Comparison of ENCODE assay signal across 13 mouse cellular contexts in genomic region chr15:12365416-12366071, GRCm38 (mm10). TPM values are rescaled to one million over a fixed set of nuclear protein-coding genes. Genes with fewer than 3 reads are reported as not detected.
A peak's percentile ranks its signal among the peaks of the same experiment; 100 is the strongest.
DNase-seq lines count a peak whose midpoint lies in the region; ATAC-seq and TF ChIP-seq lines count a peak whose summit lies in the region.
"Had no signal": no experiment of that assay in that cellular context is flagged by ENCODE, and none has a peak within 500 bp of the region (broad histone marks: within the 10 kb centered on the region; RNA-seq: fewer than 3 reads in every experiment).

No protein-coding gene starts in this region.

- no peak for TF ChIP-seq CTCF in liver, adult 2 months (IDR thresholded peaks at IDR 0.05; ENCODE audit: low read depth, low read length)
- no peak for TF ChIP-seq CTCF in olfactory bulb, adult 2 months (IDR thresholded peaks at IDR 0.05; ENCODE audit: insufficient read depth, low read depth, low read length)

- ATAC-seq in hindbrain, embryonic 14.5 days (ENCODE audit: low FRiP score): peak; percentile 4; the same call in 1 of the 2 replicates

- no peak overlapping the region for H3K9ac ChIP-seq in liver, adult 2 months (ENCODE audit: low read depth, low read length)
- 0 out of 2 replicates have a peak overlapping the region, but pooled peaks have one; percentile 21 for H3K9ac ChIP-seq in hindbrain, embryonic 14.5 days
- H3K9ac ChIP-seq: embryonic facial prominence, embryonic 13.5 days; neural tube, embryonic 12.5 days had no signal

- no peaks in the 10 kb centered on the region for H3K79me2 ChIP-seq in liver, adult 2 months (ENCODE audit: control insufficient read depth, insufficient read depth, low read length)

- 53% methylated on average over 15 of the region's 15 CpGs for WGBS in liver, adult 2 months
- 61% methylated on average over 15 of the region's 15 CpGs for WGBS in hindbrain, embryonic 14.5 days
- WGBS in midbrain, embryonic 10.5 days: 85% methylated on average over 15 of the region's 15 CpGs
- 81% methylated on average over 15 of the region's 15 CpGs for WGBS in olfactory bulb, adult 2 months

- no peaks in the 10 kb centered on the region for H3K27me3 ChIP-seq in liver, adult 2 months (ENCODE audit: control insufficient read depth, insufficient read depth, low read length)
- H3K27me3 ChIP-seq in hindbrain, embryonic 14.5 days (ENCODE audit: control insufficient read depth, insufficient read depth, low read length): no peaks in the 10 kb centered on the region
- H3K27me3 ChIP-seq in midbrain, embryonic 10.5 days (ENCODE audit: low read depth, poor library complexity, severe bottlenecking): no peaks in the 10 kb centered on the region
- H3K27me3 ChIP-seq: embryonic facial prominence, embryonic 13.5 days; neural tube, embryonic 12.5 days had no signal

- peak overlapping the region; percentile 34; the same call in 1 of the 2 replicates for H3K4me3 ChIP-seq in liver, adult 2 months (ENCODE audit: insufficient read depth, low read depth, low read length)
- H3K4me3 ChIP-seq in hindbrain, embryonic 14.5 days (replicated peaks; ENCODE audit: low read length): no peak overlapping the region
- no peak overlapping the region for H3K4me3 ChIP-seq in midbrain, embryonic 10.5 days
- H3K4me3 ChIP-seq in olfactory bulb, adult 2 months (ENCODE audit: insufficient read depth, low read depth, low read length): no peak overlapping the region
- H3K4me3 ChIP-seq: embryonic facial prominence, embryonic 13.5 days; heart, adult 2 months; neural tube, embryonic 12.5 days had no signal

- peak overlapping the region; percentile 27 for H3K4me2 ChIP-seq in hindbrain, embryonic 14.5 days (replicated peaks)
- H3K4me2 ChIP-seq: embryonic facial prominence, embryonic 13.5 days; neural tube, embryonic 12.5 days had no signal

- no peaks in the 10 kb centered on the region for H3K36me3 ChIP-seq in liver, adult 2 months (ENCODE audit: control insufficient read depth, insufficient read depth, low read length)
- 0 out of 2 replicates have a peak, but pooled peaks cover 5% of the 10 kb centered on the region for H3K36me3 ChIP-seq in hindbrain, embryonic 14.5 days (replicated peaks; ENCODE audit: control insufficient read depth, insufficient read depth)
- peaks cover 8% of the 10 kb centered on the region; the same call in 1 of the 2 replicates for H3K36me3 ChIP-seq in midbrain, embryonic 10.5 days
- H3K36me3 ChIP-seq: neural tube, embryonic 12.5 days had no signal

- H3K9me3 ChIP-seq in hindbrain, embryonic 14.5 days (ENCODE audit: control insufficient read depth, low read length): no peaks in the 10 kb centered on the region
- H3K9me3 ChIP-seq in midbrain, embryonic 10.5 days (replicated peaks): no peaks in the 10 kb centered on the region
- H3K9me3 ChIP-seq: embryonic facial prominence, embryonic 13.5 days; neural tube, embryonic 12.5 days had no signal

- H3K4me1 ChIP-seq in liver, adult 2 months (ENCODE audit: control insufficient read depth, insufficient read depth, low read length): peaks cover 9% of the 10 kb centered on the region; the same call in 1 of the 2 replicates
- peaks cover 25% of the 10 kb centered on the region for H3K4me1 ChIP-seq in hindbrain, embryonic 14.5 days (replicated peaks; ENCODE audit: control insufficient read depth, insufficient read depth, low read length)
- peaks cover 29% of the 10 kb centered on the region for H3K4me1 ChIP-seq in midbrain, embryonic 10.5 days
- peaks cover 9% of the 10 kb centered on the region for H3K4me1 ChIP-seq in olfactory bulb, adult 2 months (ENCODE audit: control insufficient read depth, insufficient read depth, low read length)

- peak overlapping the region; percentile 42 for H3K27ac ChIP-seq in liver, adult 2 months (replicated peaks; ENCODE audit: insufficient read depth, low read depth, low read length)
- H3K27ac ChIP-seq in hindbrain, embryonic 14.5 days: peak overlapping the region; percentile 85
- peak overlapping the region; percentile 39 for H3K27ac ChIP-seq in midbrain, embryonic 10.5 days (replicated peaks)
- peak overlapping the region; percentile 26; the same call in 1 of the 2 replicates for H3K27ac ChIP-seq in olfactory bulb, adult 2 months (ENCODE audit: insufficient read depth, low read depth, low read length)
- H3K27ac ChIP-seq: embryonic facial prominence, embryonic 13.5 days; heart, adult 2 months; neural tube, embryonic 12.5 days had no signal

- no peak for TF ChIP-seq POLR2A in liver, adult 2 months (IDR thresholded peaks at IDR 0.05; ENCODE audit: extremely low read depth, insufficient read depth, low read length)
- TF ChIP-seq POLR2A in olfactory bulb, adult 2 months (IDR thresholded peaks at IDR 0.05; ENCODE audit: insufficient read depth, low read depth, low read length): no peak

- DNase-seq in liver, adult 2 months (ENCODE audit: extremely low read depth, low read depth, low spot score): peak; percentile 90
- DNase-seq in liver: no peak
- DNase-seq in hindbrain, embryonic 14.5 days (ENCODE audit: low spot score): no peak
- no peak for DNase-seq in midbrain, embryonic 10.5 days (ENCODE audit: low spot score)
- no peak for DNase-seq in cerebellum, postnatal 36 days
- no peak for DNase-seq in B cell, adult 2 months
- DNase-seq in ovary, postnatal 10 days (ENCODE audit: low spot score): no peak
- DNase-seq: heart, adult 2 months; heart, postnatal 36 days; lung, adult 2 months had no signal

RNA-seq across cellular contexts. Expression of gene 1810049J17Rik, which starts 43.8 kb away (rescaled TPM):
- total RNA-seq in liver, adult 2 months (2014; rRNA removed): not detected in 2 replicates
- not detected in 2 replicates for polyA plus RNA-seq in liver, adult 2 months (2012; rRNA removed)
- polyA plus RNA-seq in hindbrain, embryonic 14.5 days (2014; fragmentation: Nextera tagmentation; extraction: Ambion mirVana): 1.8 and 2.0 TPM in 2 replicates
- 0.58 TPM in 1 of 2 replicates, not detected in the other for polyA plus RNA-seq in midbrain, embryonic 10.5 days (2016; fragmentation: Nextera tagmentation; extraction: Ambion mirVana)
- polyA plus RNA-seq in olfactory bulb, adult 2 months (2012; ENCODE audit: insufficient read depth, insufficient read length, low replicate concordance, missing spikeins): not detected in 2 replicates
- total RNA-seq: heart, adult 2 months had no signal
- polyA plus RNA-seq: embryonic facial prominence, embryonic 13.5 days; heart, adult 2 months; lung, adult 2 months had no signal

RNA-seq across cellular contexts. Expression of gene Golph3, which starts 44.3 kb away (rescaled TPM):
- 49.8 and 54.6 TPM in 2 replicates for total RNA-seq in liver, adult 2 months (2014; rRNA removed)
- 48.0 and 52.4 TPM in 2 replicates for polyA plus RNA-seq in liver, adult 2 months (2012; rRNA removed)
- polyA plus RNA-seq in hindbrain, embryonic 14.5 days (2014; fragmentation: Nextera tagmentation; extraction: Ambion mirVana): 96.9 and 112 TPM in 2 replicates
- 69.0 and 73.3 TPM in 2 replicates for polyA plus RNA-seq in midbrain, embryonic 10.5 days (2016; fragmentation: Nextera tagmentation; extraction: Ambion mirVana)
- 174 and 208 TPM in 2 replicates for polyA plus RNA-seq in olfactory bulb, adult 2 months (2012; ENCODE audit: insufficient read depth, insufficient read length, low replicate concordance, missing spikeins)

Comparison
In these comparisons a context has a peak if more than half of its experiments do, and no peak if none do; other contexts are left out.
1. H3K27ac ChIP-seq: peak in every context shown above with its lines; median percentile 85 in hindbrain, embryonic 14.5 days; 42 in liver, adult 2 months; 39 in midbrain, embryonic 10.5 days; 26 in olfactory bulb, adult 2 months.